ENCODE assay signal across 11 mouse cellular contexts in the genomic region with DNA sequence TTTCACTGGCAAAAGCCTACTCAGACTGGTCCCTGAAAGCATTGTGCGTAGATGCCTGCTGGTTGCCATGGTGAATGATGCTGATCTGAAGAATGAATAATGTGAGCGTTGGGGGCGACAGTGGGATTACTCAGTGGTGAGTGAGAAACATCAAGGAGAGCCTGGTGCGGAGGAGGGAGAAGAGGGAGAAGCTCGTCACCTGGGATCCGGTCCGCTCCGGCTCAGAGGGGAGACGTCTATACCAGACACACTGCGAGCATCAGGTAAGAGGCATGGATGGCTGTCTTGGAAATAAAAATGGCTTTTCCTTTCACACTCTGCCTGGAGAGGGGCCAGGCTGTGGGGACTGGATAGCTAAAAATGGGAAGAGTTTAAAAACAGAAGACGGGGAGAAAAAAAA. TPM values are rescaled to one million over a fixed set of nuclear protein-coding genes. Genes with fewer than 3 reads are reported as not detected.
DNase-seq lines count a peak whose midpoint lies in the region; ATAC-seq and TF ChIP-seq lines count a peak whose summit lies in the region.
"Had no signal": no experiment of that assay in that cellular context is flagged by ENCODE, and none has a peak within 500 bp of the region (broad histone marks: within the 10 kb centered on the region; RNA-seq: fewer than 3 reads in every experiment).

Gene Fndc9 (plus strand): TSS at position 198 of the 400 bp plus-strand sequence.

- no peak within 1 kb of the TSS for H3K4me3 ChIP-seq in neural tube, embryonic 11.5 days (ENCODE audit: low read depth, low read length)
- no peak within 1 kb of the TSS for H3K4me3 ChIP-seq in layer of hippocampus, adult 2 months
- peak within 1 kb of the TSS; percentile 11 for H3K4me3 ChIP-seq in midbrain, embryonic 15.5 days

- no peak for TF ChIP-seq CTCF in layer of hippocampus, adult 2 months (conservative IDR thresholded peaks at IDR 0.05)

- no peak within 1 kb of the TSS for H3K27ac ChIP-seq in neural tube, embryonic 11.5 days (ENCODE audit: low read depth, low read length)
- peak within 1 kb of the TSS; percentile 63; the same call in 1 of the 2 replicates for H3K27ac ChIP-seq in layer of hippocampus, adult 2 months
- peak within 1 kb of the TSS; percentile 78 for H3K27ac ChIP-seq in midbrain, embryonic 15.5 days
- H3K27ac ChIP-seq: kidney, postnatal 0 days had no signal

- no peaks in the 10 kb centered on the region for H3K4me1 ChIP-seq in neural tube, embryonic 11.5 days (ENCODE audit: control insufficient read depth, insufficient read depth, low read length)
- peaks cover 29% of the 10 kb centered on the region for H3K4me1 ChIP-seq in midbrain, embryonic 15.5 days

- no peak for ATAC-seq in neural tube, embryonic 11.5 days (ENCODE audit: insufficient read depth, low FRiP score, low TSS enrichment)
- peak; percentile 92 for ATAC-seq in midbrain, embryonic 15.5 days (replicated peaks)

- H3K9ac ChIP-seq in neural tube, embryonic 11.5 days (ENCODE audit: low read length) = no peak within 1 kb of the TSS
- peak within 1 kb of the TSS; percentile 26; the same call in 1 of the 2 replicates for H3K9ac ChIP-seq in midbrain, embryonic 15.5 days

- DNase-seq in neural tube, embryonic 11.5 days (ENCODE audit: low spot score) = peak; percentile 33
- DNase-seq in neural tube, embryonic 10.5 days (ENCODE audit: extremely low spot score, low spot score) = no peak
- DNase-seq in layer of hippocampus, adult 2 months (ENCODE audit: low spot score in 2 of 2) = peak; percentile 53 to 86
- peak; percentile 98 for DNase-seq in telencephalon, adult 2 months (ENCODE audit: low read depth, low spot score)
- DNase-seq in lung, postnatal 14 days = no peak
- no peak for DNase-seq in cerebellum, postnatal 4 days (ENCODE audit: low spot score in 2 of 2)
- no peak for DNase-seq in T-cell, adult 2 months (ENCODE audit: low spot score)
- DNase-seq: B cell, adult 2 months; lung, adult 2 months had no signal

- H3K36me3 ChIP-seq in neural tube, embryonic 11.5 days (ENCODE audit: control insufficient read depth, insufficient read depth, low read length) = peaks cover 2% of the 10 kb centered on the region; the same call in 1 of the 2 replicates
- H3K36me3 ChIP-seq in midbrain, embryonic 15.5 days (replicated peaks) = peaks cover 26% of the 10 kb centered on the region

- no peaks in the 10 kb centered on the region for H3K9me3 ChIP-seq in neural tube, embryonic 11.5 days (ENCODE audit: control insufficient read depth, low read length)
- no peaks in the 10 kb centered on the region for H3K9me3 ChIP-seq in midbrain, embryonic 15.5 days

- WGBS in neural tube, embryonic 11.5 days = 69% methylated on average over 11 of the region's 11 CpGs
- WGBS in midbrain, embryonic 15.5 days = 15% methylated on average over 11 of the region's 11 CpGs

- no peak within 1 kb of the TSS for H3K4me2 ChIP-seq in neural tube, embryonic 11.5 days (ENCODE audit: low read depth)
- H3K4me2 ChIP-seq in midbrain, embryonic 15.5 days = peak within 1 kb of the TSS; percentile 33

- no peaks in the 10 kb centered on the region for H3K27me3 ChIP-seq in neural tube, embryonic 11.5 days (ENCODE audit: control insufficient read depth, insufficient read depth, low read length)
- H3K27me3 ChIP-seq in midbrain, embryonic 15.5 days (replicated peaks) = no peaks in the 10 kb centered on the region

RNA-seq across cellular contexts. Expression of gene Fndc9, which starts in this region (rescaled TPM):
- 0.50 and 0.54 TPM in 2 replicates for polyA plus RNA-seq in neural tube, embryonic 11.5 days (2014; fragmentation: Nextera tagmentation; extraction: Ambion mirVana)
- total RNA-seq in layer of hippocampus, adult 2 months (2021) = 1 to 10 TPM in 1 of 2 experiments, under 1 TPM in 1; 0.72 to 1.0 TPM
- 8.4 and 10.0 TPM in 2 replicates for polyA plus RNA-seq in midbrain, embryonic 15.5 days (2015; fragmentation: Nextera tagmentation; extraction: Ambion mirVana)

Comparison
In these comparisons a context has a peak if more than half of its experiments do, and no peak if none do; other contexts are left out.
1. Peak in DNase-seq in neural tube, embryonic 11.5 days; RNA of the gene not detected or under 1 TPM.
2. DNase-seq: peak in layer of hippocampus, adult 2 months (2 of 2) and telencephalon, adult 2 months (single experiment); none in neural tube, embryonic 10.5 days (single experiment), lung, postnatal 14 days (single experiment), cerebellum, postnatal 4 days (0 of 2) and T-cell, adult 2 months (single experiment).